Mouse (Mus musculus): ENCODE results near the gene Slc22a8.

DNA sequence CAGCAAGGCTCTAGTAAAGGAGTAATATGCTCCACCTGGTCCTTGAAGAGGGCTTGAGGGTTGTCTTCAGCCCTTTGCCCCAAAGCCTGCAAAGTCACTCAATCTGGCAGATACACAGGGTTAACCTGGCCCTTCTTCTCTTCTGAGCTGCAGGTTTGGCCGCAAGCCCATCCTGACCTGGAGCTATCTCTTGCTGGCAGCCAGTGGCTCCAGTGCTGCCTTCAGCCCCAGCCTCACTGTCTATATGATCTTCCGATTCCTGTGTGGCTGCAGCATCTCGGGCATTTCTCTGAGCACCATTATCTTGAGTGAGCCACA is 14.1 kb downstream of the Slc22a8 start:
- no peak for TF ChIP-seq POLR2A (IDR thresholded peaks at IDR 0.05; ENCODE audit: low read depth, low read length)
- no peak for TF ChIP-seq CTCF (IDR thresholded peaks at IDR 0.05; ENCODE audit: extremely low read depth, insufficient read length, insufficient replicate concordance, low read depth, low read length)
